Mouse (Mus musculus): ENCODE data around the gene Katnal1. TPM values are rescaled to one million over a fixed set of nuclear protein-coding genes. Genes with fewer than 3 reads are reported as not detected.

Gene Katnal1
- polyA plus RNA-seq, 1 experiment = 8.2 TPM

DNA sequence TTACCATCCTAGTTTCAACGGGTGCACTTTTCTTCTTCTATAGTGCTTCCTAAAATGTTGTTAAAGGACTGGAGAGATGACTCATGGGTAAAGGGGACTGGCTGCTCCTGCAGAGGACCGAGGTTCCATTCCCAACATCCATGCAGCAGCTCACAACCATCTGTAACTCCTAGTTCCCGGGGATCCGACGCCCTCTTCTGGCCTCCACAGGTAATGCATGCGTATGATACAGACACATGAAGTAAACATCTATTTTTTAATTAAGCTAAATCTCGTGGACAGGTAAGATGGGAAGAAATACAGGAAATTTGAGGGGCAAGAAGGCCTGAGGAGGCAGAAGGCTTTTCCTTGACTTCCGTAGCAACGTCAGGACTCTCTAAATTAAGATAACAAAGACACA lies 29.2 kb upstream of the Katnal1 start:
- TF ChIP-seq CEBPB (IDR thresholded peaks at IDR 0.05; ENCODE audit: low read depth) (no peak), USF1 (IDR thresholded peaks at IDR 0.05; ENCODE audit: low read depth) (no peak), MYOG (IDR thresholded peaks at IDR 0.05; ENCODE audit: control insufficient read depth, extremely low read depth, insufficient read length) (no peak), MYOD1 (IDR thresholded peaks at IDR 0.05; ENCODE audit: control insufficient read depth, insufficient read length, low read depth) (no peak), CTCF (IDR thresholded peaks at IDR 0.05; ENCODE audit: control insufficient read depth, insufficient read depth, insufficient read length) (no peak), FOSL1 (IDR thresholded peaks at IDR 0.05; ENCODE audit: insufficient read depth, low read length, poor library complexity, severe bottlenecking) (no peak), MAX (IDR thresholded peaks at IDR 0.05) (no peak)
- no peak overlapping the region for H3K4me3 ChIP-seq (ENCODE audit: insufficient read depth, poor library complexity, severe bottlenecking)
- H3K79me3 ChIP-seq (ENCODE audit: low read depth) = no peaks in the 10 kb centered on the region
- H3K36me3 ChIP-seq (ENCODE audit: control insufficient read depth, insufficient read depth) = no peaks in the 10 kb centered on the region
- no peaks in the 10 kb centered on the region for H3K79me2 ChIP-seq (ENCODE audit: control insufficient read depth, insufficient read depth)
- no peak overlapping the region for H3ac ChIP-seq (ENCODE audit: control insufficient read depth, insufficient read length, low read depth)
- H3K27me3 ChIP-seq (ENCODE audit: control insufficient read depth, insufficient read depth, insufficient read length) = no peaks in the 10 kb centered on the region

DNA sequence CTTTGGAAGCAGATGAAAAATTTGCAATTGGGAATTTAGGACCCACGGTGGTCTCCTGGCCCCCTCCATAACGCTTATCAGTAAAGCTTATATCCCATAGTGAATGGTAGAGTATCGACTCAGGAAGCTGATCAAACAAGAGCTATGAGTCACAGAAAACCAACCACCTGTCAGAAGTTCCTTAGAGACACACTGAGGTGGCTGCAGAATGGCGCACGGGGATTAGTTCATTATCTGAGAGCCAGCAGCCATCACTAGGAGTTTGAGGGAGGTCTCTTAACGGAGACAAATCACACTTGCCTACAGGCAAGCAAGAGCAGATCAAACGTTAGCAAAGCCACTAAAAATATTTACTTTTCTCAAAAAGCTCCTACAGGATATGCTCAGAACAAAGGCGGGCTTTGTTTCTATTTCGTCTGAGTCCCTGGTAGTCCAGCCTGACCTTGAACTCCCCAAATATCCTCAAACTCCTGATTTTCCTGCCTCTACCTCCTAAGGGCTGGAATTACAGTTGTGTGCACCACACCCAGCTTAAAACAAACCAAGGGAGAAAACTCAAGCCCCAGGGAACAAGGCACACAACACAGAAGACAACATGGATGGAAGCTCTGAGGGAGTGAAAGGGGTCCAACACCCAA lies 27.9 kb upstream of the Katnal1 start:
- Histone ChIP-seq H3K79me2 (ENCODE audit: control insufficient read depth, insufficient read depth) (no peaks in the 10 kb centered on the region), H3K27me3 (ENCODE audit: control insufficient read depth, insufficient read depth, insufficient read length) (no peaks in the 10 kb centered on the region), H3K4me3 (ENCODE audit: insufficient read depth, poor library complexity, severe bottlenecking) (no peak overlapping the region), H3K79me3 (ENCODE audit: low read depth) (no peaks in the 10 kb centered on the region), H3K36me3 (ENCODE audit: control insufficient read depth, insufficient read depth) (no peaks in the 10 kb centered on the region), H3ac (ENCODE audit: control insufficient read depth, insufficient read length, low read depth) (no peak overlapping the region)
- no peak for TF ChIP-seq USF1 (IDR thresholded peaks at IDR 0.05; ENCODE audit: low read depth)
- TF ChIP-seq MAX (IDR thresholded peaks at IDR 0.05) = no peak
- TF ChIP-seq MYOG (IDR thresholded peaks at IDR 0.05; ENCODE audit: control insufficient read depth, extremely low read depth, insufficient read length) = no peak
- no peak for TF ChIP-seq CEBPB (IDR thresholded peaks at IDR 0.05; ENCODE audit: low read depth)
- no peak for TF ChIP-seq CTCF (IDR thresholded peaks at IDR 0.05; ENCODE audit: control insufficient read depth, insufficient read depth, insufficient read length)
- TF ChIP-seq MYOD1 (IDR thresholded peaks at IDR 0.05; ENCODE audit: control insufficient read depth, insufficient read length, low read depth) = no peak
- TF ChIP-seq FOSL1 (IDR thresholded peaks at IDR 0.05; ENCODE audit: insufficient read depth, low read length, poor library complexity, severe bottlenecking) = no peak

DNA sequence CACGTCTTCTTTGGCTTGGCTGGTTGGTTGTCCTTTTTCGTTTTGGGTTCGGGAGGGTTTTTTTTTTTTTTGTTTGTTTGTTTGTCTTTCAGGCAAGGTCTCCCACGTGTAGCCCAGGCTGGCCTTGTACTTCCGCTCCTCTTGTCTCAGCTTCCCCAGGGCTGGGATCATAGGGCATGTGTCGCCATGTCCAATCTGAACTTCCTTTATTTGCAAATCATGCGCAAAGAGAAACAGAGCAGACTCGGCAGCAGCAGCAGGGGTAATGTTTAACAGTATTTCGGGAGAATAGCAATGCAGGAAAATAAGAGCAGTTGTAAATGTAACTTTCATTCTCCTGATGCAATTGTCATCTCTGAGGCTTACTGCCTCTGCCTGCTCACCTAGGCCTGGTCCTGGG lies 27.0 kb upstream of the Katnal1 start:
- TF ChIP-seq FOSL1 (IDR thresholded peaks at IDR 0.05; ENCODE audit: insufficient read depth, low read length, poor library complexity, severe bottlenecking) (no peak), USF1 (IDR thresholded peaks at IDR 0.05; ENCODE audit: low read depth) (no peak), CTCF (IDR thresholded peaks at IDR 0.05; ENCODE audit: control insufficient read depth, insufficient read depth, insufficient read length) (no peak), CEBPB (IDR thresholded peaks at IDR 0.05; ENCODE audit: low read depth) (no peak), MYOG (IDR thresholded peaks at IDR 0.05; ENCODE audit: control insufficient read depth, extremely low read depth, insufficient read length) (no peak), MAX (IDR thresholded peaks at IDR 0.05) (no peak), MYOD1 (IDR thresholded peaks at IDR 0.05; ENCODE audit: control insufficient read depth, insufficient read length, low read depth) (no peak)
- no peaks in the 10 kb centered on the region for H3K36me3 ChIP-seq (ENCODE audit: control insufficient read depth, insufficient read depth)
- no peak overlapping the region for H3ac ChIP-seq (ENCODE audit: control insufficient read depth, insufficient read length, low read depth)
- no peaks in the 10 kb centered on the region for H3K79me2 ChIP-seq (ENCODE audit: control insufficient read depth, insufficient read depth)
- H3K27me3 ChIP-seq (ENCODE audit: control insufficient read depth, insufficient read depth, insufficient read length) = no peaks in the 10 kb centered on the region
- no peak overlapping the region for H3K4me3 ChIP-seq (ENCODE audit: insufficient read depth, poor library complexity, severe bottlenecking)
- no peaks in the 10 kb centered on the region for H3K79me3 ChIP-seq (ENCODE audit: low read depth)

GRCm38 (mm10) chr5:148955575-148955974 lies 26.5 kb upstream of the Katnal1 start:
- TF ChIP-seq CTCF (IDR thresholded peaks at IDR 0.05; ENCODE audit: control insufficient read depth, insufficient read depth, insufficient read length) = no peak
- TF ChIP-seq MYOG (IDR thresholded peaks at IDR 0.05; ENCODE audit: control insufficient read depth, extremely low read depth, insufficient read length) = no peak
- no peak for TF ChIP-seq CEBPB (IDR thresholded peaks at IDR 0.05; ENCODE audit: low read depth)
- TF ChIP-seq USF1 (IDR thresholded peaks at IDR 0.05; ENCODE audit: low read depth) = no peak
- no peak for TF ChIP-seq MAX (IDR thresholded peaks at IDR 0.05)
- TF ChIP-seq MYOD1 (IDR thresholded peaks at IDR 0.05; ENCODE audit: control insufficient read depth, insufficient read length, low read depth) = no peak
- no peak for TF ChIP-seq FOSL1 (IDR thresholded peaks at IDR 0.05; ENCODE audit: insufficient read depth, low read length, poor library complexity, severe bottlenecking)
- Histone ChIP-seq H3K79me2 (ENCODE audit: control insufficient read depth, insufficient read depth) (no peaks in the 10 kb centered on the region), H3K27me3 (ENCODE audit: control insufficient read depth, insufficient read depth, insufficient read length) (no peaks in the 10 kb centered on the region), H3K4me3 (ENCODE audit: insufficient read depth, poor library complexity, severe bottlenecking) (no peak overlapping the region), H3K79me3 (ENCODE audit: low read depth) (no peaks in the 10 kb centered on the region), H3ac (ENCODE audit: control insufficient read depth, insufficient read length, low read depth) (no peak overlapping the region), H3K36me3 (ENCODE audit: control insufficient read depth, insufficient read depth) (no peaks in the 10 kb centered on the region)

DNA sequence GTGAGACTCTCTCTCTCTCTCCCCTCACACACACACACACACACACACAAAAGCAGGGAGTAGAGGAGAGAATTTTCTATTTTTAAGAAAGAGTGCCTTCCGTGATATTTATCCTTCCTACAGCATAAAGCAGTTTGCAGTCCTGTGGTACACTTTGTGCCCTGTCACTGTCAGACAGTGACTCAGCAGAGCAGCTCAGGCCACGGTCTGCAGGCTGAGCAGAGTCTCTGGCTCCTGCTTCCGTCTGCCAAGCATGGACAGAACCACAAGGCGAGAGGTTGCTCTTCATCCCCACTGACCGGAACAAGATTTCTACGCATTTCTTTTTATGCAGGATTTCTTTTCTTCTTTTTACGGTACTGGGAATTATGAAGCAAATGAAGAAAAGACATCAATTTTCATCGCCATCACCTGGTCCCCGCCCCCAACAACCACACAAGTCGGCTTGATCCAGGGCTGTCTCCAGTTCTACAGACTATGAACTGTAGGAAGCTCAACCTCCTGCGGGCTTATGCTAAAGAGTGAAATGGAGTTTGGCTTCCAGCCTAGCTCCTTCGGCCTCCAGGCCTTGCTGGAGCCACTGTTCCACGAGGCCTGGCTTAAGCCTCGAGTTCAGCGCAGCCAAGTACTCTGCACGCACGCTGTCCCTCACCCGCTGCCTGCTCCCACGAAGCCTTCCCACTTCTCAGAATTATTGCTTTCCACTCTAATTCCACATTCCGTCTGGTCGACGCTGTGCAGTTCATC lies 25.4 kb upstream of the Katnal1 start:
- Histone ChIP-seq H3K27me3 (ENCODE audit: control insufficient read depth, insufficient read depth, insufficient read length) (no peaks in the 10 kb centered on the region), H3K79me3 (ENCODE audit: low read depth) (no peaks in the 10 kb centered on the region), H3ac (ENCODE audit: control insufficient read depth, insufficient read length, low read depth) (no peak overlapping the region), H3K4me3 (ENCODE audit: insufficient read depth, poor library complexity, severe bottlenecking) (no peak overlapping the region), H3K36me3 (ENCODE audit: control insufficient read depth, insufficient read depth) (no peaks in the 10 kb centered on the region), H3K79me2 (ENCODE audit: control insufficient read depth, insufficient read depth) (no peaks in the 10 kb centered on the region)
- TF ChIP-seq MYOG (IDR thresholded peaks at IDR 0.05; ENCODE audit: control insufficient read depth, extremely low read depth, insufficient read length) = no peak
- no peak for TF ChIP-seq MYOD1 (IDR thresholded peaks at IDR 0.05; ENCODE audit: control insufficient read depth, insufficient read length, low read depth)
- TF ChIP-seq MAX (IDR thresholded peaks at IDR 0.05) = no peak
- TF ChIP-seq CEBPB (IDR thresholded peaks at IDR 0.05; ENCODE audit: low read depth) = no peak
- TF ChIP-seq CTCF (IDR thresholded peaks at IDR 0.05; ENCODE audit: control insufficient read depth, insufficient read depth, insufficient read length) = no peak
